ENCODE assay signal across 8 mouse cellular contexts in genomic region chr5:107221892-107222669, GRCm38 (mm10).
DNase-seq lines count a peak whose midpoint lies in the region; ATAC-seq and TF ChIP-seq lines count a peak whose summit lies in the region.

No protein-coding gene starts in this region.

- no peak overlapping the region for H3K9ac ChIP-seq in limb, embryonic 11.5 days (ENCODE audit: low read length)

- peak overlapping the region; percentile 48; the same call in 1 of the 2 replicates for H3K27ac ChIP-seq in embryonic fibroblast, embryonic 13.5 days (ENCODE audit: insufficient read depth, low read length)
- H3K27ac ChIP-seq in limb, embryonic 11.5 days (replicated peaks; ENCODE audit: low read depth, low read length), result peak overlapping the region; percentile 49; the same call in 1 of the 2 replicates

- TF ChIP-seq POLR2A in embryonic fibroblast, embryonic 13.5 days (IDR thresholded peaks at IDR 0.05; ENCODE audit: low read depth, low read length), result no peak

- DNase-seq in gastrocnemius, postnatal 14 days, result peak; percentile 59
- no peak for DNase-seq in gastrocnemius, postnatal 25 days
- DNase-seq in adrenal gland, adult 2 months, result peak; percentile 74
- peak; percentile 73 for DNase-seq in limb, embryonic 11.5 days (ENCODE audit: low spot score)
- DNase-seq in frontal cortex, postnatal 25 days (ENCODE audit: low spot score in 2 of 2), result no peak
- no peak for DNase-seq in right cerebral cortex, adult 2 months (ENCODE audit: low spot score in 2 of 2)
- DNase-seq in ovary, postnatal 14 days (ENCODE audit: low spot score), result no peak

- 25% methylated on average over 17 of the region's 17 CpGs for WGBS in limb, embryonic 11.5 days

- peak overlapping the region; percentile 3; the same call in 1 of the 2 replicates for H3K4me2 ChIP-seq in limb, embryonic 11.5 days (ENCODE audit: low read depth, severe bottlenecking)

- peaks cover 15% of the 10 kb centered on the region for H3K4me1 ChIP-seq in embryonic fibroblast, embryonic 13.5 days (ENCODE audit: control insufficient read depth, insufficient read depth, low read length)
- peaks cover 33% of the 10 kb centered on the region for H3K4me1 ChIP-seq in limb, embryonic 11.5 days (ENCODE audit: control insufficient read depth, insufficient read depth, low read length)

- TF ChIP-seq CTCF in embryonic fibroblast, embryonic 13.5 days (IDR thresholded peaks at IDR 0.05; ENCODE audit: borderline replicate concordance, insufficient read depth, low read length), result no peak

- no peaks in the 10 kb centered on the region for H3K9me3 ChIP-seq in limb, embryonic 11.5 days (ENCODE audit: control insufficient read depth, low read length)

- H3K36me3 ChIP-seq in limb, embryonic 11.5 days (ENCODE audit: control insufficient read depth, insufficient read depth, low read length), result no peaks in the 10 kb centered on the region

- ATAC-seq in limb, embryonic 11.5 days (ENCODE audit: insufficient number of reproducible peaks, low FRiP score, low TSS enrichment, low read depth), result peak; percentile 88

- no peaks in the 10 kb centered on the region for H3K27me3 ChIP-seq in limb, embryonic 11.5 days (ENCODE audit: control insufficient read depth, insufficient read depth, low read length)

- intact Hi-C loops in gastrocnemius, postnatal 14 days (cut with DNase I; ENCODE audit: low total_unique reads), result no loop called here

- no peak overlapping the region for H3K4me3 ChIP-seq in embryonic fibroblast, embryonic 13.5 days (ENCODE audit: insufficient read depth, low read length)
- no peak overlapping the region for H3K4me3 ChIP-seq in limb, embryonic 11.5 days (ENCODE audit: low read depth, low read length)

Comparison
In these comparisons a context has a peak if more than half of its experiments do, and no peak if none do; other contexts are left out.
1. DNase-seq: peak in gastrocnemius, postnatal 14 days (single experiment), adrenal gland, adult 2 months (single experiment) and limb, embryonic 11.5 days (single experiment); none in gastrocnemius, postnatal 25 days (single experiment), frontal cortex, postnatal 25 days (0 of 2), right cerebral cortex, adult 2 months (0 of 2) and ovary, postnatal 14 days (single experiment).